11 mouse cellular contexts compared by ENCODE assay signal in the genomic region with DNA sequence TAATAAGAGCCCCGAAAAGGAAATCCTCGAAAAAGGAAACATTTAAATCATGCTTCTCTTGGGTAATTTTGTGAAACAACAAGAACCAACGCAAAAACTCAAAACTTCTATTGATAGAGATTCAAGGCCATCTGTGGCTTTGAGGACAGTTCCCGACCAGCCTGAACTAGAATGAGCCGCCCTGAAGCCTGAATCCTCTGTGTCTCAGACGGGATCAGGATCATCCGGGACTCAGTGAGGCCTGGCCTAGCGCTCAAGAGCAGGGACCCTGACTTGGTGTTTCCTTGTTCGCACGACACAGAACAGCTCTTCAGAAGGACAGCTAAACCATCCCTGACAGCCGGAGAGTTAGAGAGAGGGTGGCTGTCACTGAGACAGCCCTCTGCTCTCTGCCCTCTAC.
A peak's percentile ranks its signal among the peaks of the same experiment; 100 is the strongest.
DNase-seq lines count a peak whose midpoint lies in the region; ATAC-seq and TF ChIP-seq lines count a peak whose summit lies in the region.
"Had no signal": no experiment of that assay in that cellular context is flagged by ENCODE, and none has a peak within 500 bp of the region (broad histone marks: within the 10 kb centered on the region; RNA-seq: fewer than 3 reads in every experiment).

No protein-coding gene starts in this region.

- no peak for ATAC-seq in forebrain, embryonic 12.5 days (ENCODE audit: low FRiP score)
- ATAC-seq in kidney, embryonic 14.5 days (ENCODE audit: low FRiP score, low TSS enrichment): 0 out of 2 replicates have a peak, but pooled peaks have one; percentile 39
- ATAC-seq in embryonic facial prominence, embryonic 13.5 days (ENCODE audit: insufficient number of reproducible peaks, insufficient read depth, low FRiP score, low TSS enrichment, low read depth): no peak
- no peak for ATAC-seq in liver, postnatal 0 days

- no peak overlapping the region for H3ac ChIP-seq in myocyte (ENCODE audit: control insufficient read depth, insufficient read length)

- no peak for TF ChIP-seq EP300 in liver, postnatal 0 days (IDR thresholded peaks at IDR 0.05; ENCODE audit: low read depth)

- WGBS in forebrain, embryonic 10.5 days: 92% methylated on average over 11 of the region's 11 CpGs
- WGBS in forebrain, embryonic 12.5 days: 90% methylated on average over 11 of the region's 11 CpGs
- WGBS in kidney, embryonic 14.5 days: 70% methylated on average over 11 of the region's 11 CpGs
- WGBS in embryonic facial prominence, embryonic 13.5 days: 60% methylated on average over 11 of the region's 11 CpGs
- WGBS in liver, postnatal 0 days (ENCODE audit: insufficient replicate concordance): 72% methylated on average over 11 of the region's 11 CpGs

- H3K27me3 ChIP-seq in forebrain, embryonic 10.5 days (ENCODE audit: poor library complexity, severe bottlenecking): no peaks in the 10 kb centered on the region
- no peaks in the 10 kb centered on the region for H3K27me3 ChIP-seq in forebrain, embryonic 12.5 days
- H3K27me3 ChIP-seq in kidney, embryonic 14.5 days (ENCODE audit: control insufficient read depth, insufficient read depth, low read length): no peaks in the 10 kb centered on the region
- H3K27me3 ChIP-seq in embryonic facial prominence, embryonic 13.5 days: no peaks in the 10 kb centered on the region
- H3K27me3 ChIP-seq in myocyte (ENCODE audit: control insufficient read depth, insufficient read depth, insufficient read length): no peaks in the 10 kb centered on the region
- no peaks in the 10 kb centered on the region for H3K27me3 ChIP-seq in liver, postnatal 0 days (ENCODE audit: insufficient read depth, low read length)

- TF ChIP-seq POLR2A in myocyte (IDR thresholded peaks at IDR 0.05; ENCODE audit: insufficient read length, low read depth): no peak

- H3K36me3 ChIP-seq in forebrain, embryonic 10.5 days (replicated peaks): no peaks in the 10 kb centered on the region
- no peaks in the 10 kb centered on the region for H3K36me3 ChIP-seq in forebrain, embryonic 12.5 days (replicated peaks)
- H3K36me3 ChIP-seq in kidney, embryonic 14.5 days (ENCODE audit: control insufficient read depth, insufficient read depth, low read length): no peaks in the 10 kb centered on the region
- no peaks in the 10 kb centered on the region for H3K36me3 ChIP-seq in embryonic facial prominence, embryonic 13.5 days
- no peaks in the 10 kb centered on the region for H3K36me3 ChIP-seq in myocyte (ENCODE audit: control insufficient read depth, insufficient read depth)
- no peaks in the 10 kb centered on the region for H3K36me3 ChIP-seq in liver, postnatal 0 days (replicated peaks; ENCODE audit: insufficient read depth, low read length)

- no peak for DNase-seq in forebrain, embryonic 10.5 days (ENCODE audit: extremely low spot score, low spot score)
- DNase-seq in kidney, postnatal 14 days: no peak
- no peak for DNase-seq in liver, postnatal 0 days
- DNase-seq in urinary bladder, postnatal 25 days (ENCODE audit: low spot score): no peak
- DNase-seq: kidney, adult 9 months; layer of hippocampus, adult 9-11 months had no signal

- no peak overlapping the region for H3K4me2 ChIP-seq in forebrain, embryonic 12.5 days
- no peak overlapping the region for H3K4me2 ChIP-seq in kidney, embryonic 14.5 days (replicated peaks; ENCODE audit: low read depth, low read length)
- H3K4me2 ChIP-seq in embryonic facial prominence, embryonic 13.5 days: no peak overlapping the region
- peak overlapping the region; percentile 8 for H3K4me2 ChIP-seq in myocyte (ENCODE audit: low read depth)
- no peak overlapping the region for H3K4me2 ChIP-seq in liver, postnatal 0 days (ENCODE audit: low read depth, low read length)

- H3K4me3 ChIP-seq in forebrain, embryonic 10.5 days: no peak overlapping the region
- no peak overlapping the region for H3K4me3 ChIP-seq in forebrain, embryonic 12.5 days (replicated peaks)
- no peak overlapping the region for H3K4me3 ChIP-seq in kidney, embryonic 14.5 days (ENCODE audit: low read length)
- no peak overlapping the region for H3K4me3 ChIP-seq in embryonic facial prominence, embryonic 13.5 days
- no peak overlapping the region for H3K4me3 ChIP-seq in myocyte
- H3K4me3 ChIP-seq in liver, postnatal 0 days (ENCODE audit: low read depth, low read length): no peak overlapping the region

- H3K4me1 ChIP-seq in forebrain, embryonic 10.5 days: peaks cover 15% of the 10 kb centered on the region
- peaks cover 6% of the 10 kb centered on the region; the same call in 1 of the 2 replicates for H3K4me1 ChIP-seq in forebrain, embryonic 12.5 days
- peaks cover 12% of the 10 kb centered on the region; the same call in 1 of the 2 replicates for H3K4me1 ChIP-seq in kidney, embryonic 14.5 days (ENCODE audit: control insufficient read depth, insufficient read depth, low read length)
- H3K4me1 ChIP-seq in embryonic facial prominence, embryonic 13.5 days: peaks cover 44% of the 10 kb centered on the region
- no peaks in the 10 kb centered on the region for H3K4me1 ChIP-seq in liver, postnatal 0 days (ENCODE audit: insufficient read depth)

- H3K27ac ChIP-seq in forebrain, embryonic 10.5 days: peak overlapping the region; percentile 58; the same call in 1 of the 2 replicates
- H3K27ac ChIP-seq in forebrain, embryonic 12.5 days: no peak overlapping the region
- H3K27ac ChIP-seq in kidney, embryonic 14.5 days (ENCODE audit: low read depth, low read length): no peak overlapping the region
- H3K27ac ChIP-seq in embryonic facial prominence, embryonic 13.5 days: peak overlapping the region; percentile 90
- no peak overlapping the region for H3K27ac ChIP-seq in liver, postnatal 0 days (ENCODE audit: low read depth)
- H3K27ac ChIP-seq: macrophage had no signal

- no peak overlapping the region for H3K9ac ChIP-seq in forebrain, embryonic 12.5 days
- no peak overlapping the region for H3K9ac ChIP-seq in kidney, embryonic 14.5 days (ENCODE audit: low read depth, low read length)
- H3K9ac ChIP-seq in embryonic facial prominence, embryonic 13.5 days: no peak overlapping the region
- no peak overlapping the region for H3K9ac ChIP-seq in liver, postnatal 0 days (replicated peaks)

- no peak for TF ChIP-seq CTCF in liver, postnatal 0 days (IDR thresholded peaks at IDR 0.05; ENCODE audit: low read depth)

- no peaks in the 10 kb centered on the region for H3K79me2 ChIP-seq in myocyte (ENCODE audit: control insufficient read depth, insufficient read depth)

- no peaks in the 10 kb centered on the region for H3K9me3 ChIP-seq in forebrain, embryonic 10.5 days
- H3K9me3 ChIP-seq in forebrain, embryonic 12.5 days: no peaks in the 10 kb centered on the region
- no peaks in the 10 kb centered on the region for H3K9me3 ChIP-seq in kidney, embryonic 14.5 days (ENCODE audit: control insufficient read depth, low read length)
- H3K9me3 ChIP-seq in embryonic facial prominence, embryonic 13.5 days: no peaks in the 10 kb centered on the region
- no peaks in the 10 kb centered on the region for H3K9me3 ChIP-seq in liver, postnatal 0 days (ENCODE audit: low read length)

TF ChIP-seq in myocyte, 11 proteins besides CTCF, POLR2A, EP300 and RAD21:
- no peak for TF ChIP-seq CEBPB (IDR thresholded peaks at IDR 0.05; ENCODE audit: insufficient read depth, poor library complexity, severe bottlenecking)
TF ChIP-seq in myocyte: peak in this region for 0.

Comparison
In these comparisons a context has a peak if more than half of its experiments do, and no peak if none do; other contexts are left out.
1. H3K27ac ChIP-seq: peak in forebrain, embryonic 10.5 days (single experiment) and embryonic facial prominence, embryonic 13.5 days (single experiment); none in forebrain, embryonic 12.5 days (single experiment), kidney, embryonic 14.5 days (single experiment) and liver, postnatal 0 days (single experiment).